Mouse (Mus musculus) spleen, adult 12 weeks (tissue): ENCODE data around the gene Repin1.
A peak's percentile ranks its signal among the peaks of the same experiment; 100 is the strongest.

Experiments used
- DNase-seq: peaks from one replicate; pipeline ENCODE4 v3.0.0; 2022; ENCODE audit warnings: low spot score

The Repin1 gene

GRCm38 (mm10) chr6:48626464-48626863 is 32.8 kb downstream of the Repin1 start, which contains the start of gene AI854703:
AI854703 (plus strand) TSS chr6:48626764.
- no peak for DNase-seq

DNA sequence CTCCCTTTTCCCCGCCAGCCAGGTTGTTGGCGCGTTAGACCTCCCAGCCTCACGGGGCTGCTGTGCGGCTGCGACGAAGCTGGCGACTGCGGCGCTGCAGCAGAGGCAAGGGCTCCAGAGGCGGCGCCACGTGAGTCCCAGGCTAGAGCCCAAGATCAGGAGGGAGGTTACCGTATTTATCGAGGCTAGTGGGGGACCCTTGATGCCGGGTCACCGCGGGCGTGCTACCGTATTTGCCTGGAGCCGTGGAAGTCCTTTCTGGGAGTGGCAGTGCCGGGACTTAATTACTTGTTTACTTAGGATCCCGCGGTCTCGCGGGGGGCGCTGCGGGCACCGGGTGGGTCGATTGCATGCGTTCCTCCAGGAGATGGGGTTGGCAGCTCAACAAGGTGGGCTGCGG is 33.3 kb downstream of the Repin1 start:
- no peak for DNase-seq

DNA sequence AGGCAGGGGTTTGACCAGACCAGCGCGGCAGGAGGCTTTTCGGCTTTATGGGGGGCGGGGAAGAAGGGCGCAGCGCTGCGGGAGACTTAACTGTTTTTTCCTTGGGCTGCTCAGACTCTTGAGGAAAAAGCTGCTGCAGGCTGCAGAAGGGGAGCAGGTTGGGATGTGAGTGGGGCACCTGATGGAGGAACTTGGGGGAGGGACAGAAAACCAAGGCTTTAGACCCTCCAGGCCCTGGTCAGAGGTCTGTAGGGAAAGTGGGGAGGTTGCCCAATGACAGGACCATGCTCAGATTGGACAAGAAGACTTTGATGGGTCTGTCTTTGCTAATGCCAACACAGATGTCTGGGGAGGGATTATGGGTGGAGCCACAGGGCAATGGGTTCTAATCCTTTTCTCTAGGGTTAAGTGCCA is 33.8 kb downstream of the Repin1 start:
- no peak for DNase-seq

DNA sequence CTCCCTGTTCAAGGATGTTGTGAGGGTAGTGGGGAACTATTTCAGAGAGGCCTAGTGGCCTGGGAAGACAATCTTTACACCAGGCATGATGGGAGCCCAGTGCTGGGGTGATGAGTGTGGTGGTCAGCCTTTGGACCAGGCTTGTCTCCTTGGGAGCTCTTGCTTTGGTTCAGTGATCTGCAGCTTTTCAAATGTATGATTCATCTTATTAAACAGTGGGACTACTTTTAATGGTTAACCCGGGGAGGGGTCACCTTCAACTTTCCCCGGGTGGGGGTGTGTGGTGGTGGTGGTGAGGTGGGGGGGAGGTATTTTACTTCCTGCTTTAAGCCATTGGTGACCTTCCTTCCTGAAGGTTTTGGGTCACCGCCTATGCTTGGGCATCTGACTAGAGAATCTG is 34.7 kb downstream of the Repin1 start:
- DNase-seq, result no peak

- DNase-seq, result no peak
These were observed 35.4 kb downstream of the Repin1 start for GRCm38 (mm10) chr6:48628808-48629660.

DNA sequence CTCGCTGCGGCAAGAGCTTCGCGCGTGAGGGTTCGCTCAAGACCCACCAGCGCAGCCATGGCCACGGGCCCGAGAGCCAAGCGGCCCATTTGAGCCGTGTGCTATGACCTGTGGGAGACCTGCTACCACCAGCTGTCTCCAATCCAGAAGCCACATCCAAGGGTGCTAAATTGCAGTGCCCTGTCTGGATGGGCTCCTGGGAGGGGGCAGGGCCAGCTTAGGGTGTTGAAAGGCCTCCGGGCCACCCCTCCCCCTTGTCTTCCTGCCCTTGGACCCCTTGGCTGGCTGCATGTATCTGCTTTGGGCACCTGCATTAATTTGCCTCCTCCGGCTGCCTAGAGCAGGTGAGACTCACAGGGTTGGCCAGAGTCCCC is 36.0 kb downstream of the Repin1 start:
- DNase-seq, result no peak

- DNase-seq, result no peak
These were observed 37.1 kb downstream of the Repin1 start for GRCm38 (mm10) chr6:48630831-48631230.

GRCm38 (mm10) chr6:48635105-48635504 is 41.4 kb downstream of the Repin1 start:
- DNase-seq, result no peak

DNA sequence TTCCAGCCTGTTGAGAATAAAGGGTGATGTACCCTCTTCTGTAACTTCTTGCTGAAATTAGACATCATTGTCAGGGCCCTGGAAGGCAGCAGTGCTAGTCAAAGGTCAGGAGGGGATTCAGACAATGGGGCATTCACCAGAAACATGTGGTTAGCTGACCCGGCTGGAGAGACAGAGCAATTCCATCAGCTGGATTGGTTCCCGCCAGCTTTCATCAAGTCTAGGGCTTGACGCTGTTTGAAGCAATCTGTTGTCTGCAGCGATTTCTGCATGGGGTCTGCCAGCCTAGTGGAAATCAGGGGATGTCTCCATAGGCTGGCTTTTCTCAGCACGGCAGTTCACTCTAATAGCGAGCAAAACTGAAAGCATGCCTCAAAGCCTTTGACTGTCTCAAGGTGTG is 42.8 kb downstream of the Repin1 start:
- no peak for DNase-seq

GRCm38 (mm10) chr6:48637811-48638500 is 44.3 kb downstream of the Repin1 start:
- DNase-seq, result no peak

- DNase-seq, result no peak
These were observed 44.9 kb downstream of the Repin1 start for GRCm38 (mm10) chr6:48638553-48638952.

DNA sequence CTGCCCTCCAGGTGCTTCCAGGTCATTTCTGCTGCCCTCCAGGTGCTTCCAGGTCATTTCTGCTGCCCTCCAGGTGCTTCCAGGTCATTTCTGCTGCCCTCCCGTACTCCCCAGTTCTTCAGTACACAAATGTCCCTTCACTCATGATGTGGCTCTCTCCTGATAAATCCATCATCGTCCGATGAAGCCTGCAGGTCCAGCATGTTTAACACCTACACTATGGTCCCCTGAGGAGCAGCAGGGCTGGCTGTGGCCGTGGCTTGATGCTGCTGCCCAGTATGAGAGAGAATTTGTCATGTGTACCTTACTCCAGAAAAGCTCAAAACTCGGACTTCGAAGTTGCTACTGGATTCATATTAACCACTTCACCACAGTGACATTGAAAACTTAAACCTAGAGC is 47.7 kb downstream of the Repin1 start:
- no peak for DNase-seq

DNA sequence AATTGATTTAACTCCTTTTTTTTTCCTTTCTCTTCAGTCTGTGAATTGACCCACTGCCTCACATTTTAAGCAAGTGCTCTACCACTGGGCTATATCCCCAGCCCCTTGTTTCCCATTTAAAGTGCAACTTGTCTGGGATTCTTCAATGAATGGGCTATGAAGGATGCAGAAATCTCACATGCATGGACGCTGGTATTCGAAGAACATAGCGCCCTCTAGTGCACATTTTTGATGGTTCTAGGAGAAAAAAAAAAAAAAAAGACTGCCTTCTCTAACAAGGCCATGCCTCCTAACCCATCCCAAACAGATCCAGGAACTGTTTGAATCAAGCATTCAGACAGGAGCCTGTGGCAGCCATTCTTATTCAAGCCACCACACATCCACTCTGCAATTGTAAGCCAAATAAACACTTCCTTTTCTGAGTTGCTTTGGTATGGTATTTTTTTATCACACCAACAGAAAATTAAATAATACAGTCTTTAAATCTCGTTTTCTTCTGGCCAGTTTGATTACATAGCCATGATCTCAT is 49.1 kb downstream of the Repin1 start:
- no peak for DNase-seq

DNA sequence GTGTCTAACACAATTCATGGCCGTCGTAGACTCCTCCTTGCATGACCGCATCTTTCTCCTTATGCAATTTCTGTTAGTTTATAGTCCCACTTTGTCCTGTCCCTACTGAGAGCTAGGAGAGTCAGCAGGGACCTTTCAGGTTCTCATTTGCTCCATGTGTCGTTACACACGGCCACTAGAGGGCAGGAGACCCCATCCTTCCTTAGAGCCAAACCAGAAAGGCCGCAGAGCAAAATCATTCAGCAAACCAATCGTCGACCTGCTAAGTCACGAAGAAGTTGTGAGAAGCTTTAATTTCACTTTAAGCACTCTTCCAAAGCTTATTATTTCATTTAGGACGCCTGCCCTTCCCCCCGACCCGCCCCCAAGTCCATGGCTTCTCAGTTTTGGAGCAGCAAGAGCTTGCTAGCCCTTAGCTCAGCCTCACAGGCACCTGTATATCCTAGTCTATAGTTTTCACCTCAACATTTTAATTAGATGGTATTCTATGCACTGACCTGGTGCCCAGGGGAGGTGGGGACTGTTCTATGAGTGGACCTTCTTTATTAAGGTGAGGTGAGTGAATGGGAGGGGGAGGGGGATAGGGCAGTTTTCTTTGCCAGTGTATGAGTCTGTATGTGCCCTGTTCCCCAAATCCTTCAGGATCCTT is 52.1 kb downstream of the Repin1 start:
- DNase-seq, result peak; percentile 37

- DNase-seq, result no peak
These were observed 52.6 kb downstream of the Repin1 start for GRCm38 (mm10) chr6:48646309-48646690.

DNA sequence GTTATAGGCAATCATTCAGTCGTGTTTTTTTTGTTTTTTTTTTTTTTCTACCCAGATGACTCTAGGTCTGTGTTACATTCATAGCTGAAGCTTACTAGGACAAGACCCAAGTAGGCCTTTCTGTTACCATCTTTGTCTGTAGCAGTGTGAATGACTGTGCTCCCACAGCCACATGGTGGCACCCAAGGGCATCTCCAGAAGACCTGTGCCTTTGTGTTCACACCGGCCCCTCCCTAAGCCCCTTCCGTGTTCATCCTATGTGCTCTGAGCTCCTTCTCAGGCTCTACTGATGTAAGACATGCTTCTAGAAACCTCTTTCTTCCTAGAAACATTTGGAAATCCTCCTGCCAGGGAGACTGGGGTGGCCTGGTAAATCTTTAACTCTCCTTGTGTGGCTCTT is 53.3 kb downstream of the Repin1 start, which contains the start of gene Gimap8:
Gene Gimap8 (plus strand): TSS at position 240 of the 400 bp plus-strand sequence.
- peak; percentile 68 for DNase-seq

- no peak for DNase-seq
These were observed 53.9 kb downstream of the Repin1 start for GRCm38 (mm10) chr6:48647611-48648010.
